Mouse (Mus musculus): Measurements from ENCODE around the gene Trem1. TPM values are rescaled to one million over a fixed set of nuclear protein-coding genes. Genes with fewer than 3 reads are reported as not detected.
A peak's percentile ranks its signal among the peaks of the same experiment; 100 is the strongest.

Gene Trem1
- total RNA-seq, 1 experiment = not detected

GRCm38 (mm10) chr17:48249501-48249900, 16.9 kb downstream of the Trem1 start:
- no peaks in the 10 kb centered on the region for H3K36me3 ChIP-seq (ENCODE audit: control insufficient read depth, insufficient read depth, low read length, poor library complexity, severe bottlenecking)
- no peak overlapping the region for H3K9ac ChIP-seq (ENCODE audit: insufficient read depth, low read depth, low read length, poor library complexity, severe bottlenecking)
- no peak for DNase-seq (ENCODE audit: low read depth, low spot score)
- no peak overlapping the region for H3K4me3 ChIP-seq (ENCODE audit: insufficient read depth in 1 of 2, low read depth in 1 of 2, low read length in 2 of 2, poor library complexity in 1 of 2, severe bottlenecking in 1 of 2)
- no peak overlapping the region for H3K27ac ChIP-seq (ENCODE audit: insufficient read depth, low read depth, low read length, poor library complexity, severe bottlenecking)
- TF ChIP-seq MAFK (IDR thresholded peaks at IDR 0.05; ENCODE audit: insufficient read depth, low read depth, low read length) (no peak), CHD2 (IDR thresholded peaks at IDR 0.05; ENCODE audit: low read depth, low read length) (no peak), ZNF384 (IDR thresholded peaks at IDR 0.05; ENCODE audit: low read depth, low read length) (no peak), ZC3H11A (IDR thresholded peaks at IDR 0.05; ENCODE audit: borderline replicate concordance, low read depth, low read length) (no peak), HCFC1 (IDR thresholded peaks at IDR 0.05; ENCODE audit: borderline replicate concordance, insufficient read depth, low read length) (no peak)
- H3K9me3 ChIP-seq (ENCODE audit: control insufficient read depth, insufficient read depth, low read depth, low read length) = no peaks in the 10 kb centered on the region
- no peaks in the 10 kb centered on the region for H3K4me1 ChIP-seq (ENCODE audit: control insufficient read depth in 2 of 2, insufficient read depth in 2 of 2, low read length in 2 of 2, poor library complexity in 1 of 2)
- in situ Hi-C loops (cut with MboI; ENCODE audit: low sequenced_read_pairs in 2 of 2, unreplicated experiment in 2 of 2) = no loop called here

GRCm38 (mm10) chr17:48250631-48251030, 18.1 kb downstream of the Trem1 start:
- Histone ChIP-seq H3K4me3 (ENCODE audit: insufficient read depth in 1 of 2, low read depth in 1 of 2, low read length in 2 of 2, poor library complexity in 1 of 2, severe bottlenecking in 1 of 2) (no peak overlapping the region), H3K4me1 (ENCODE audit: control insufficient read depth in 2 of 2, insufficient read depth in 2 of 2, low read length in 2 of 2, poor library complexity in 1 of 2) (no peaks in the 10 kb centered on the region), H3K9me3 (ENCODE audit: control insufficient read depth, insufficient read depth, low read depth, low read length) (no peaks in the 10 kb centered on the region), H3K9ac (ENCODE audit: insufficient read depth, low read depth, low read length, poor library complexity, severe bottlenecking) (no peak overlapping the region), H3K27ac (ENCODE audit: insufficient read depth, low read depth, low read length, poor library complexity, severe bottlenecking) (no peak overlapping the region), H3K36me3 (ENCODE audit: control insufficient read depth, insufficient read depth, low read length, poor library complexity, severe bottlenecking) (no peaks in the 10 kb centered on the region)
- no peak for TF ChIP-seq ZC3H11A (IDR thresholded peaks at IDR 0.05; ENCODE audit: borderline replicate concordance, low read depth, low read length)
- no peak for TF ChIP-seq CHD2 (IDR thresholded peaks at IDR 0.05; ENCODE audit: low read depth, low read length)
- no peak for TF ChIP-seq MAFK (IDR thresholded peaks at IDR 0.05; ENCODE audit: insufficient read depth, low read depth, low read length)
- TF ChIP-seq ZNF384 (IDR thresholded peaks at IDR 0.05; ENCODE audit: low read depth, low read length) = no peak
- TF ChIP-seq HCFC1 (IDR thresholded peaks at IDR 0.05; ENCODE audit: borderline replicate concordance, insufficient read depth, low read length) = no peak
- in situ Hi-C loops (cut with MboI; ENCODE audit: low sequenced_read_pairs in 2 of 2, unreplicated experiment in 2 of 2) = no loop called here
- DNase-seq (ENCODE audit: low read depth, low spot score) = no peak

- H3K4me3 ChIP-seq (ENCODE audit: insufficient read depth in 1 of 2, low read depth in 1 of 2, low read length in 2 of 2, poor library complexity in 1 of 2, severe bottlenecking in 1 of 2) = no peak overlapping the region
- H3K9ac ChIP-seq (ENCODE audit: insufficient read depth, low read depth, low read length, poor library complexity, severe bottlenecking) = no peak overlapping the region
- DNase-seq (ENCODE audit: low read depth, low spot score) = no peak
- no peaks in the 10 kb centered on the region for H3K9me3 ChIP-seq (ENCODE audit: control insufficient read depth, insufficient read depth, low read depth, low read length)
- H3K36me3 ChIP-seq (ENCODE audit: control insufficient read depth, insufficient read depth, low read length, poor library complexity, severe bottlenecking) = no peaks in the 10 kb centered on the region
- in situ Hi-C loops (cut with MboI; ENCODE audit: low sequenced_read_pairs in 2 of 2, unreplicated experiment in 2 of 2) = no loop called here
- TF ChIP-seq CHD2 (IDR thresholded peaks at IDR 0.05; ENCODE audit: low read depth, low read length) = no peak
- no peak for TF ChIP-seq ZC3H11A (IDR thresholded peaks at IDR 0.05; ENCODE audit: borderline replicate concordance, low read depth, low read length)
- TF ChIP-seq ZNF384 (IDR thresholded peaks at IDR 0.05; ENCODE audit: low read depth, low read length) = no peak
- no peak for TF ChIP-seq MAFK (IDR thresholded peaks at IDR 0.05; ENCODE audit: insufficient read depth, low read depth, low read length)
- no peaks in the 10 kb centered on the region for H3K4me1 ChIP-seq (ENCODE audit: control insufficient read depth in 2 of 2, insufficient read depth in 2 of 2, low read length in 2 of 2, poor library complexity in 1 of 2)
- H3K27ac ChIP-seq (ENCODE audit: insufficient read depth, low read depth, low read length, poor library complexity, severe bottlenecking) = no peak overlapping the region
These were observed 24.0 kb downstream of the Trem1 start for GRCm38 (mm10) chr17:48256575-48256974.

GRCm38 (mm10) chr17:48261868-48262267, 29.3 kb downstream of the Trem1 start:
- TF ChIP-seq ZNF384 (IDR thresholded peaks at IDR 0.05; ENCODE audit: low read depth, low read length) (no peak), HCFC1 (IDR thresholded peaks at IDR 0.05; ENCODE audit: borderline replicate concordance, insufficient read depth, low read length) (no peak), MAFK (IDR thresholded peaks at IDR 0.05; ENCODE audit: insufficient read depth, low read depth, low read length) (no peak), ZC3H11A (IDR thresholded peaks at IDR 0.05; ENCODE audit: borderline replicate concordance, low read depth, low read length) (no peak), CHD2 (IDR thresholded peaks at IDR 0.05; ENCODE audit: low read depth, low read length) (no peak)
- H3K36me3 ChIP-seq (ENCODE audit: control insufficient read depth, insufficient read depth, low read length, poor library complexity, severe bottlenecking) = no peaks in the 10 kb centered on the region
- H3K27ac ChIP-seq (ENCODE audit: insufficient read depth, low read depth, low read length, poor library complexity, severe bottlenecking) = peak overlapping the region; percentile 10; the same call in 1 of the 2 replicates
- no peak for DNase-seq (ENCODE audit: low read depth, low spot score)
- H3K4me3 ChIP-seq (ENCODE audit: insufficient read depth in 1 of 2, low read depth in 1 of 2, low read length in 2 of 2, poor library complexity in 1 of 2, severe bottlenecking in 1 of 2) = no peak overlapping the region
- H3K4me1 ChIP-seq (ENCODE audit: control insufficient read depth in 2 of 2, insufficient read depth in 2 of 2, low read length in 2 of 2, poor library complexity in 1 of 2) = no peaks in the 10 kb centered on the region
- no peaks in the 10 kb centered on the region for H3K9me3 ChIP-seq (ENCODE audit: control insufficient read depth, insufficient read depth, low read depth, low read length)
- in situ Hi-C loops (cut with MboI; ENCODE audit: low sequenced_read_pairs in 2 of 2, unreplicated experiment in 2 of 2) = no loop called here
- H3K9ac ChIP-seq (ENCODE audit: insufficient read depth, low read depth, low read length, poor library complexity, severe bottlenecking) = no peak overlapping the region

All from ES-E14 (cell line).